Mouse (Mus musculus): ENCODE results near the gene Vmn2r51. TPM values are rescaled to one million over a fixed set of nuclear protein-coding genes. Genes with fewer than 3 reads are reported as not detected.

Vmn2r51 gene
- polyA plus RNA-seq (2017; shearing (Covaris generic)): not detected

GRCm38 (mm10) chr7:10105641-10106040, at the start of gene Vmn2r51:
TSS of gene Vmn2r51 (minus strand) at chr7:10105741.

GRCm38 (mm10) chr7:10053196-10053595, 52.3 kb downstream of the Vmn2r51 start, which contains the start of gene Vmn2r50:
TSS of gene Vmn2r50 (minus strand) at chr7:10053296.

Other genes with a start within 250 kb of the Vmn2r51 start
- gene Vmn2r48, start 152.2 kb downstream of the Vmn2r51 start, polyA plus RNA-seq (2017; shearing (Covaris generic)): not detected
- not detected for gene Vmn2r49, start 113.5 kb downstream of the Vmn2r51 start, polyA plus RNA-seq (2017; shearing (Covaris generic))
- not detected for gene Vmn2r50, start 52.4 kb downstream of the Vmn2r51 start, polyA plus RNA-seq (2017; shearing (Covaris generic))
- gene Vmn2r52, start 70.8 kb upstream of the Vmn2r51 start, polyA plus RNA-seq (2017; shearing (Covaris generic)): 0.10 TPM
- gene Vmn1r66, start 172.3 kb upstream of the Vmn2r51 start, polyA plus RNA-seq (2017; shearing (Covaris generic)): not detected

All from inflammation-experienced regulatory T-cells, adult 16 weeks (primary cell).